Mouse (Mus musculus): ENCODE measurements around the gene Nap1l4.

GRCm38 (mm10) chr7:143575751-143576150 is 26.8 kb upstream of the Nap1l4 start:
- no peak for TF ChIP-seq ZNF384 (IDR thresholded peaks at IDR 0.05; ENCODE audit: low read depth, low read length)
- TF ChIP-seq MAFK (IDR thresholded peaks at IDR 0.05; ENCODE audit: insufficient read depth, low read depth, low read length) = no peak
